Mouse (Mus musculus) midbrain, embryonic 16.5 days (tissue): Measurements from ENCODE around the gene Pde4d. TPM values are rescaled to one million over a fixed set of nuclear protein-coding genes. Genes with fewer than 3 reads are reported as not detected.

Experiments
- ATAC-seq: fragments of 200-750 bp; cut with Nextera tagmentation; 2 replicates; pipeline ENCODE4 v1.8.0; 2017; ENCODE audit warnings: moderate TSS enrichment
- H3K27ac ChIP-seq: fragments of 300-500 bp; sonication (generic); 2 replicates; pipeline ENCODE4 v1.5.1; 2014; ENCODE audit warnings: mild to moderate bottlenecking, low read length, mixed read lengths
- H3K27me3 ChIP-seq: fragments of 300-500 bp; sonication (generic); 2 replicates; pipeline ENCODE4 v1.6.1; 2014; ENCODE audit warnings: low read depth, low read length, mixed read lengths; ENCODE audit not compliant: control insufficient read depth, insufficient read depth
- H3K36me3 ChIP-seq: fragments of 300-500 bp; sonication (generic); 2 replicates; pipeline ENCODE4 v1.6.1; 2014; ENCODE audit warnings: mild to moderate bottlenecking, low read length, moderate library complexity, mixed read lengths; ENCODE audit not compliant: control insufficient read depth, insufficient read depth
- H3K4me1 ChIP-seq: fragments of 300-500 bp; sonication (generic); 2 replicates; pipeline ENCODE4 v1.6.1; 2014; ENCODE audit warnings: mild to moderate bottlenecking, low read length, mixed read lengths; ENCODE audit not compliant: control insufficient read depth, insufficient read depth
- H3K4me2 ChIP-seq: fragments of 300-500 bp; sonication (generic); 2 replicates; pipeline ENCODE4 v1.6.1; 2014; ENCODE audit warnings: mild to moderate bottlenecking, low read length, mixed read lengths
- H3K4me3 ChIP-seq: fragments of 300-500 bp; sonication (generic); 2 replicates; pipeline ENCODE4 v1.5.1; 2014; ENCODE audit warnings: low read depth, mild to moderate bottlenecking, low read length, moderate library complexity, mixed read lengths
- H3K9ac ChIP-seq: fragments of 300-500 bp; sonication (generic); 2 replicates; pipeline ENCODE4 v1.6.1; 2014; ENCODE audit warnings: low read depth, low read length, mixed read lengths
- H3K9me3 ChIP-seq: fragments of 300-500 bp; sonication (generic); replicated peaks from 2 replicates; pipeline ENCODE4 v1.6.1; 2014; ENCODE audit warnings: mild to moderate bottlenecking, low read length, mixed read lengths; ENCODE audit not compliant: control insufficient read depth, poor library complexity, severe bottlenecking
- WGBS: fragments of 180-500 bp; shearing (Covaris S2); extraction: QIAGEN DNeasy Blood & Tissue Kit; methylation state at CpG from one replicate; pipeline ENCODE4 v1.1.7; 2014; 5-methylcytosine and 5-hydroxymethylcytosine counted together
- polyA plus RNA-seq: library from polyadenylated mRNA; unstranded; fragments of >200 nt; fragmentation: Nextera tagmentation; extraction: Ambion mirVana; gene quantifications from 2 replicates; pipeline ENCODE4 v1.2.1, GENCODE M21; 2015

The Pde4d gene
- polyA plus RNA-seq, 1 experiment from 2014 or later = 22.6 TPM

- no peak for ATAC-seq
- Histone ChIP-seq H3K36me3 (no peaks in the 10 kb centered on the region), H3K4me2 (no peak overlapping the region), H3K27me3 (no peaks in the 10 kb centered on the region), H3K4me1 (no peaks in the 10 kb centered on the region), H3K4me3 (no peak overlapping the region), H3K9ac (no peak overlapping the region), H3K27ac (no peak overlapping the region), H3K9me3 (no peaks in the 10 kb centered on the region)
- WGBS = 89% methylated on average over 8 of the region's 8 CpGs
Observed at GRCm38 (mm10) chr13:108824638-108825310, 375.0 kb downstream of the Pde4d start.

GRCm38 (mm10) chr13:108825501-108825900 lies 375.8 kb downstream of the Pde4d start:
- Histone ChIP-seq H3K9ac (no peak overlapping the region), H3K4me2 (no peak overlapping the region), H3K4me3 (no peak overlapping the region), H3K36me3 (no peaks in the 10 kb centered on the region), H3K4me1 (no peaks in the 10 kb centered on the region), H3K27ac (no peak overlapping the region), H3K27me3 (no peaks in the 10 kb centered on the region), H3K9me3 (no peaks in the 10 kb centered on the region)
- no peak for ATAC-seq
- 95% methylated on average over 6 of the region's 6 CpGs for WGBS

GRCm38 (mm10) chr13:108834197-108834596 lies 384.4 kb downstream of the Pde4d start:
- Histone ChIP-seq H3K27me3 (no peaks in the 10 kb centered on the region), H3K27ac (no peak overlapping the region), H3K4me3 (no peak overlapping the region), H3K36me3 (no peaks in the 10 kb centered on the region), H3K9ac (no peak overlapping the region), H3K9me3 (no peaks in the 10 kb centered on the region), H3K4me2 (no peak overlapping the region), H3K4me1 (no peaks in the 10 kb centered on the region)
- 85% methylated on average over 1 of the region's 1 CpGs for WGBS
- no peak for ATAC-seq

GRCm38 (mm10) chr13:108836314-108836713 lies 386.6 kb downstream of the Pde4d start:
- Histone ChIP-seq H3K4me1 (no peaks in the 10 kb centered on the region), H3K36me3 (no peaks in the 10 kb centered on the region), H3K9ac (no peak overlapping the region), H3K4me3 (no peak overlapping the region), H3K4me2 (no peak overlapping the region), H3K27me3 (no peaks in the 10 kb centered on the region), H3K9me3 (no peaks in the 10 kb centered on the region), H3K27ac (no peak overlapping the region)
- 80% methylated on average over 3 of the region's 3 CpGs for WGBS
- ATAC-seq = no peak

DNA sequence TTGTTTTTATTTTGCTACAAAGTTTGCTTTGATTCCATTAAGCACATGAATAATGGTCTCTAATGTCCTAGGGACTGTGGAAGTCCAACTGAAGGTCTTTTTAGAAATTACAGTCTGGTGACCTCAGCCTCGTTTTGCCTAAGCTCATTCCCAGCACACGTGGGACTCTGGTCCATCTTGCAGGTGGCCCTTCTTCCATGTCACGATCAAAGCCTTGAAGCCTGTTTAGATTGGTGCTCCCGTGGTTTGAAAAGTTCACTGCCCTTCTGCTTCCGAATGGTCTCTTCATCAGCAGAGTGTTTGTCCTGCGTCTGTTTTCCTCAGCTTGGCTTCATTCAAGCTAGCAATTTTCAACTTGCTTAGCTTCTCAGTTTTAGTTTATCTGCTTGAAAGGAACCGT lies 389.4 kb downstream of the Pde4d start:
- WGBS = 48% methylated on average over 7 of the region's 7 CpGs
- Histone ChIP-seq H3K36me3 (no peaks in the 10 kb centered on the region), H3K4me3 (no peak overlapping the region), H3K4me1 (no peaks in the 10 kb centered on the region), H3K9me3 (no peaks in the 10 kb centered on the region), H3K9ac (no peak overlapping the region), H3K4me2 (no peak overlapping the region), H3K27ac (no peak overlapping the region), H3K27me3 (no peaks in the 10 kb centered on the region)
- no peak for ATAC-seq

GRCm38 (mm10) chr13:108854090-108854489 lies 404.3 kb downstream of the Pde4d start:
- Histone ChIP-seq H3K9ac (no peak overlapping the region), H3K27me3 (no peaks in the 10 kb centered on the region)

DNA sequence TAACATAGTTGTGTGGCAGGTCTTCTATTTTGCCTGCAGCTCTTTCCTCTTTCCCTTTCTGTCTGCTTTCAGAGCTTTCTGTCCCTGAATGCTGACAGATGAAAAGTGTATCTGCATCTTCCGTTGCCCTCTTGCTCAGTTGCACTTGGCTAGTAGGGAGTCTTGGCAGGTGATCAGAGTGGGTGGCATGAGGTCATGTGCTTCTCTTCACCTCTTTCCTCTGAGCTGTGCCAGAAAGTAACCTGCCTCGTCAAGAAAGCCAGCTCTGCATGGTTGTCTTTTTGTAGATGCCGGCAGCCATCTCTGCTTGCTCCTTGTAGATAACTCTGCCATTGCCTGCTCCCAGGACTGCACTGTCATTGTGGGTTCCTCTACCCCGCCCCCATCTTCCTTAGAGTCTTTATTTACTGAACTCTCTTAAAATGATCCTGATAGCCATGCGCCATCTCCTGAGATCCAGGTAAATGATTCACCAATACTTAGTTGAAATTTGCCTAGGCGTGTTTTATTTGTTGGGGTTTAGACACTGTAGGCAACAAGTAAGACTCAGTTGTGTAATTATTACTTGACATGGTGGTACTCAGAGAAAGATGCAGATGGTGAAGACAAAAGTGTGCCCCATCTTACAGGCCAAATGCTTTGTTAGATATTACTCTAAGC lies 407.2 kb downstream of the Pde4d start:
- no peak for ATAC-seq
- no peak overlapping the region for H3K4me2 ChIP-seq
- H3K36me3 ChIP-seq = no peaks in the 10 kb centered on the region
- no peaks in the 10 kb centered on the region for H3K4me1 ChIP-seq
- 94% methylated on average over 6 of the region's 6 CpGs for WGBS
- H3K9me3 ChIP-seq = no peaks in the 10 kb centered on the region
- H3K9ac ChIP-seq = no peak overlapping the region
- H3K27me3 ChIP-seq = no peaks in the 10 kb centered on the region
- H3K4me3 ChIP-seq = no peak overlapping the region
- no peak overlapping the region for H3K27ac ChIP-seq

More at GRCm38 (mm10) chr13:108854090-108854489, 404.3 kb downstream of the Pde4d start:
- Histone ChIP-seq H3K4me3 (no peak overlapping the region), H3K36me3 (no peaks in the 10 kb centered on the region), H3K27ac (no peak overlapping the region), H3K9me3 (no peaks in the 10 kb centered on the region), H3K4me1 (no peaks in the 10 kb centered on the region), H3K4me2 (no peak overlapping the region)
- 89% methylated on average over 5 of the region's 5 CpGs for WGBS
- no peak for ATAC-seq

GRCm38 (mm10) chr13:108859336-108859735 lies 409.6 kb downstream of the Pde4d start:
- Histone ChIP-seq H3K4me2 (no peak overlapping the region), H3K9ac (no peak overlapping the region), H3K36me3 (no peaks in the 10 kb centered on the region), H3K9me3 (no peaks in the 10 kb centered on the region), H3K27ac (no peak overlapping the region), H3K4me1 (no peaks in the 10 kb centered on the region), H3K27me3 (no peaks in the 10 kb centered on the region), H3K4me3 (no peak overlapping the region)
- no peak for ATAC-seq
- WGBS = 87% methylated on average over 3 of the region's 3 CpGs

GRCm38 (mm10) chr13:108860737-108861136 lies 411.0 kb downstream of the Pde4d start:
- no peak overlapping the region for H3K4me2 ChIP-seq
- H3K4me3 ChIP-seq = no peak overlapping the region
- H3K27me3 ChIP-seq = no peaks in the 10 kb centered on the region
- H3K9me3 ChIP-seq = no peaks in the 10 kb centered on the region
- WGBS = 82% methylated on average over 7 of the region's 7 CpGs
- no peak for ATAC-seq
- no peaks in the 10 kb centered on the region for H3K36me3 ChIP-seq
- H3K27ac ChIP-seq = no peak overlapping the region
- no peaks in the 10 kb centered on the region for H3K4me1 ChIP-seq
- H3K9ac ChIP-seq = no peak overlapping the region
